Mouse (Mus musculus) stomach, postnatal 0 days (tissue): ENCODE measurements at regions not wholly inside any gene's neighbourhood (a gene's known extent, or its start where the extent isn't known, plus 50 kb on each side); places are given as distances from the start of the nearest gene placed in this dataset.

Experiments
- CTCF ChIP-seq: IDR thresholded peaks from 2 replicates; pipeline ENCODE4 v1.5.1; 2016; ENCODE audit warnings: antibody characterized with exemption, low read depth, mild to moderate bottlenecking, moderate library complexity
- EP300 ChIP-seq: optimal IDR thresholded peaks from 2 replicates; pipeline ENCODE3; 2016; ENCODE audit warnings: antibody characterized with exemption

- no peak for TF ChIP-seq CTCF
- TF ChIP-seq EP300 = no peak
These were observed 130.8 kb downstream of the Rgs21 start for GRCm38 (mm10) chr1:144436617-144437016.
